Mouse (Mus musculus) forebrain, embryonic 13.5 days (tissue): Measurements from ENCODE around the gene Kars. TPM values are rescaled to one million over a fixed set of nuclear protein-coding genes. Genes with fewer than 3 reads are reported as not detected.

ENCODE experiments used
- ATAC-seq: fragments of 200-750 bp; cut with Nextera tagmentation; 2 replicates; pipeline ENCODE4 v1.8.0; 2017
- H3K27ac ChIP-seq: fragments of 300-500 bp; sonication (generic); 2 replicates; pipeline ENCODE4 v1.5.1; 2015; ENCODE audit warnings: inconsistent platforms, mild to moderate bottlenecking, moderate library complexity
- H3K27me3 ChIP-seq: fragments of 300-500 bp; sonication (generic); 2 replicates; pipeline ENCODE4 v1.6.1; 2015; ENCODE audit warnings: mild to moderate bottlenecking, inconsistent platforms
- H3K36me3 ChIP-seq: fragments of 300-500 bp; sonication (generic); 2 replicates; pipeline ENCODE4 v1.6.1; 2015; ENCODE audit warnings: mild to moderate bottlenecking, inconsistent platforms; ENCODE audit not compliant: poor library complexity, severe bottlenecking
- H3K4me1 ChIP-seq: fragments of 300-500 bp; sonication (generic); 2 replicates; pipeline ENCODE4 v1.6.1; 2015; ENCODE audit warnings: inconsistent platforms
- H3K4me2 ChIP-seq: fragments of 300-500 bp; sonication (generic); 2 replicates; pipeline ENCODE4 v1.6.1; 2015; ENCODE audit warnings: inconsistent platforms, mild to moderate bottlenecking, moderate library complexity
- H3K4me3 ChIP-seq: fragments of 300-500 bp; sonication (generic); 2 replicates; pipeline ENCODE4 v1.5.1; 2015; ENCODE audit warnings: mild to moderate bottlenecking, inconsistent platforms
- H3K9ac ChIP-seq: fragments of 300-500 bp; sonication (generic); 2 replicates; pipeline ENCODE4 v1.6.1; 2015; ENCODE audit warnings: mild to moderate bottlenecking, inconsistent platforms
- H3K9me3 ChIP-seq: fragments of 300-500 bp; sonication (generic); replicated peaks from 2 replicates; pipeline ENCODE4 v1.6.1; 2016; ENCODE audit warnings: inconsistent platforms
- WGBS: fragments of 180-500 bp; shearing (Covaris S2); methylation state at CpG from one replicate; pipeline ENCODE4 v1.1.7; 2015; 5-methylcytosine and 5-hydroxymethylcytosine counted together
- polyA plus RNA-seq: library from polyadenylated mRNA; unstranded; fragments of >200 nt; fragmentation: Nextera tagmentation; extraction: Ambion mirVana; gene quantifications from 2 replicates; pipeline ENCODE4 v1.2.1, GENCODE M21; 2015

The Kars gene
- polyA plus RNA-seq, 1 experiment from 2014 or later = 192 TPM

DNA sequence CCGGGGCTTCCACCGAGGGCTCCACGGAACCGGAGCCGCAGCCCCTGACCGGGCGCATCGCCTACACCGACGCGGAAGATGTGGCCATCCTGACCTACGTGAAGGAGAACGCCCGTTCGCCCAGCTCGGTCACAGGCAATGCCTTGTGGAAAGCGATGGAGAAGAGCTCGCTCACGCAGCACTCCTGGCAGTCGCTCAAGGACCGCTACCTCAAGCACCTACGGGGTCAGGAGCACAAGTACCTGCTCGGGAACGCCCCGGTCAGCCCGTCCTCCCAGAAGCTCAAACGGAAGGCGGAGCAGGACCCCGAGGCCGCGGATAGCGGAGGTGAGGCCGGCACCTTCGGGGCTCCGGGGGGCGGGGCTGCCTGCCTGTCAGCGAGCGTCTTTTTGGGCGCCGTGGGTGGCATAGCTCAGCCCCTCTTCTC lies 706 bp upstream of the Kars start:
- peak overlapping the region; percentile 76 for H3K27ac ChIP-seq
- H3K36me3 ChIP-seq = peaks cover 23% of the 10 kb centered on the region
- H3K27me3 ChIP-seq = no peaks in the 10 kb centered on the region
- H3K4me3 ChIP-seq = peak overlapping the region; percentile 99
- H3K9me3 ChIP-seq = no peaks in the 10 kb centered on the region
- peak overlapping the region; percentile 96 for H3K4me2 ChIP-seq
- ATAC-seq = no peak
- under 1% methylated on average over 39 of the region's 40 CpGs for WGBS
- H3K4me1 ChIP-seq = peaks cover 26% of the 10 kb centered on the region
- peak overlapping the region; percentile 96 for H3K9ac ChIP-seq

DNA sequence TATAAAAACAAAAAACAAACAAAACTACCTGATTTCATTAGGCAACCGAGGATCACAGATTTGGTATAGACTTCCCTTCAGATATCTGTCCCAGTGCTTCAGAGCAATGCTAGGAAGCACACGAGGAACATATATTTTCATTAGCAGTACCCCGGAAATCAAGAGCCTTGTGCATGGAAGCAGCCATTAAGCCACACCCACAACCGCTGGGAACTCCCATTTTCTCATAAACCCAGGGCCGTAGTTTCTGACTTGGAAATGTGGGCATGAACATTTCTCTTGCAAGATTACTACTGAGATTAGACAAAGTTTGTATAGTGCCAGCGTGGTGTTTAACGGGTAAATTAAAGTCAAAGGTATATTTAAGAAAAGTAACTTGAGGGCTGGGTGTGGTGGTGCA lies 1.6 kb downstream of the Kars start:
- peaks cover 26% of the 10 kb centered on the region for H3K4me1 ChIP-seq
- H3K27me3 ChIP-seq = no peaks in the 10 kb centered on the region
- no peaks in the 10 kb centered on the region for H3K9me3 ChIP-seq
- no peak overlapping the region for H3K9ac ChIP-seq
- ATAC-seq = no peak
- 95% methylated on average over 7 of the region's 7 CpGs for WGBS
- no peak overlapping the region; the same call in 1 of the 2 replicates for H3K4me3 ChIP-seq
- no peak overlapping the region for H3K27ac ChIP-seq
- H3K36me3 ChIP-seq = peaks cover 31% of the 10 kb centered on the region
- peak overlapping the region; percentile 96 for H3K4me2 ChIP-seq

DNA sequence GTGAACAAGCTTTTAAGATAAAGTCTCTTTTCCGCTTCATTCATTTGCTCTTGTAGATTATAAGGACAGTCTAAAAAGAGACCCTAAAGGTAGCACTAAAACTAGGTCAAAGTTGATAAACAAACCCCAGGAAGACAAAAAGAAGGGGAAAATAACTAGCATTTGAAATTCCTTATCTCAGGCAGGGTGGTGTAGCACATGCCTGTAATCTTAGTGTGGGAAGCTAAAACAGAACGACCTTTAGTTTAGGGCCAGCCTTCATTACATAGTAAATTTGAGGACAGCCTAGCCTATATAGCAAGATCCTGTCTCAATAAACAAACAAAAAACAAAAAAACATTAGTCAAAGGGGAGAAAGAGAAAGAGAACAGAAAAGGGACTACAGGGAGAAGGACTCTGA lies 3.5 kb downstream of the Kars start:
- no peak overlapping the region for H3K27ac ChIP-seq
- no peak for ATAC-seq
- H3K9ac ChIP-seq = no peak overlapping the region
- 95% methylated on average over 2 of the region's 2 CpGs for WGBS
- no peaks in the 10 kb centered on the region for H3K9me3 ChIP-seq
- no peaks in the 10 kb centered on the region for H3K27me3 ChIP-seq
- H3K4me2 ChIP-seq = no peak overlapping the region
- peaks cover 48% of the 10 kb centered on the region for H3K36me3 ChIP-seq
- peaks cover 20% of the 10 kb centered on the region for H3K4me1 ChIP-seq
- H3K4me3 ChIP-seq = no peak overlapping the region

DNA sequence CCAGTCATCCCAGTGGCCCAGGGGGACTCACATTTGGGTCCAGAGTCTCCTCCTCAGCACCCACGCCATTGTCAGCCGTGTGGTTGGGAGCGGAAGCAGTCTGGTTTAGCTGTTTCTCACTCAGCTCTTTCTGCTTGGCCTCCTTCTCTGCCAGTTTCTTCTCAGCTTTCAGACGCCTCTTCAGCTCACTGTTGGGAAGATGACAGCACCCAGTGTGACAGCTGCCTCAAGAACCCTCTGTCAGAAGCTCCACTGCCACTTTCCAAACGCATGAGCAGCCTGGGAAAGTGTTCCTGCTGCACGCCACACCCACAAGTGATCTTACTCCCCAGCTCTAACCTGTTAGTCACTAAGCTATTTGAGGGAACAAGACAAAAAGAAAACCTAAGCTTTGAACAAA lies 5.5 kb downstream of the Kars start:
- H3K9ac ChIP-seq = no peak overlapping the region
- H3K27ac ChIP-seq = no peak overlapping the region
- no peak overlapping the region for H3K4me2 ChIP-seq
- ATAC-seq = no peak
- WGBS = 94% methylated on average over 6 of the region's 6 CpGs
- H3K36me3 ChIP-seq = peaks cover 69% of the 10 kb centered on the region
- H3K4me3 ChIP-seq = no peak overlapping the region
- no peaks in the 10 kb centered on the region for H3K27me3 ChIP-seq
- peaks cover 12% of the 10 kb centered on the region for H3K4me1 ChIP-seq
- no peaks in the 10 kb centered on the region for H3K9me3 ChIP-seq

DNA sequence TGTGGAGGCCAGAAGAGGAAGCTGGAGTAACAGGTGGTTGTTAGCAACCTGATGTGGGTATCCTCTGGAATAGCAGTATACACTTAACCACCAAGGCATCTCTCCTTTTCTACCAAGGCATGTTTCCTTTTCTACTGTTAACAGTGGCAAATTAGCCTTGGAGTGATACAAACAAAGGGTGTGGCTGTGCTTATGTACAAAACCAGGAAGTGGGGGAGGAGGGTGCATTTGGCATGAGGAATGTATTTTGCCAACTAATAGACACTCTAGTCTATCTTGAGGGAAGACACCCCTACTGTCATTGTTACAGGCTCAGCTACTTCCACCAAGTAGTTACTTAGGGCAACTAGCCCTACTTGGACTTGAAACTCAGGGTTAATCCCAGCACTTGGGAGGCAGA lies 6.4 kb downstream of the Kars start:
- ATAC-seq = no peak
- Histone ChIP-seq H3K9ac (no peak overlapping the region), H3K4me1 (peaks cover 4% of the 10 kb centered on the region), H3K4me2 (no peak overlapping the region), H3K4me3 (no peak overlapping the region), H3K27me3 (no peaks in the 10 kb centered on the region), H3K27ac (no peak overlapping the region), H3K9me3 (no peaks in the 10 kb centered on the region), H3K36me3 (peaks cover 77% of the 10 kb centered on the region)

DNA sequence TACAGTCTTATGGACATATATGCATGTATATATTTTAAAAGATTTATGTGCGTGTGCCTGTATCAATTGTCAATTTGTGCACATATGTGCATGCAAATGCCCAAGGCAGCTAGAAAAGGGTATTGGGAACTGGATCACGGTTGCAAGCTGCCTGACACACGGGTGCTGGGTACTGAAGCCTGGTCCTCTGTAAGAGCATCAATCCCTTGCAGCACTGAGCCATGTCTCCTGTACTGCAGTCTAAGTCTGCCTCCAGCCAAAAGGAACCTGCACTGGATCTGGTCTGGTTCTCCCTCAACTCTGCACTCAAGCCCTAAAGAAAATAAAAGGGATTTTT lies 18.5 kb downstream of the Kars start:
- H3K27me3 ChIP-seq = no peaks in the 10 kb centered on the region
- peak; percentile 25 for ATAC-seq
- H3K36me3 ChIP-seq = peaks cover 64% of the 10 kb centered on the region
- no peaks in the 10 kb centered on the region for H3K9me3 ChIP-seq
- H3K9ac ChIP-seq = no peak overlapping the region
- no peak overlapping the region for H3K27ac ChIP-seq
- peaks cover 9% of the 10 kb centered on the region; the same call in 1 of the 2 replicates for H3K4me1 ChIP-seq
- WGBS = 72% methylated on average over 3 of the region's 3 CpGs
- no peak overlapping the region for H3K4me3 ChIP-seq
- peak overlapping the region; percentile 74 for H3K4me2 ChIP-seq

DNA sequence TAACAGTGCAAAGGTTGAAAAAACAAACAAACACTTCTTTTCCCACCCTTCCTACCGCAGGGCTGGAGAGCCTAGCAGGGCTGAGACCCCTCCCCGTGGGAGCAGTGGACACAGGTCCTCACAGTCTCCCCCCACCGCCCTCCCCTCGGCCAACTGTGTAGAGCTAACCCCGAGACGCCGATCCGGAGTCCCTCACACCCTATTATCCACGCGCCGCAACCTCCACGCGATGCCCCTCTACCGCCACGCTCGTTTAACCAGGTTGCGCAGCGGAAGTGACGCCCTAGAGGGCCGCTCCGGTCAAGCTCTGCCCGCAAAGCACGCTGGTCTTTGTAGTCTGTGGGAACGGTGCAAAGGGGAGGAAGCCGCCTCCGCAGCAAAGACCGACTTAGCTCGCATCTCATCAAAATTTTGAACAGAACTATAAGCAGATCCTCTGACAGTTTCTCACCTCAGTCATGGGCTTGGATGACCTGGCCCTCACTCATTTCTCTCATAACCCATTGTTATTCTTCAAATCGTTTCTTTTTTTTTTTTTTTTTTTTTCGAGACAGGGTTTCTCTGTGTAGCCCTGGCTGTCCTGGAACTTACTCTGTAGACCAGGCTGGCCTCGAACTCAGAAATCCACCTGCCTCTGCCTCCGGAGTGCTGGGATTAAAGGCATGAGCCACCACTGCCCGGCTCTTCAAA lies 19.0 kb downstream of the Kars start, which contains the start of gene Adat1:
TSS of gene Adat1 (minus strand) at position 290 of the 690 bp plus-strand sequence.
- no peaks in the 10 kb centered on the region for H3K27me3 ChIP-seq
- H3K9me3 ChIP-seq = no peaks in the 10 kb centered on the region
- peaks cover 9% of the 10 kb centered on the region; the same call in 1 of the 2 replicates for H3K4me1 ChIP-seq
- H3K4me2 ChIP-seq = peak within 1 kb of the TSS; percentile 74
- H3K9ac ChIP-seq = peak within 1 kb of the TSS; percentile 80
- peaks cover 64% of the 10 kb centered on the region for H3K36me3 ChIP-seq
- no peak within 1 kb of the TSS for H3K27ac ChIP-seq
- ATAC-seq = peak; percentile 98
- peak within 1 kb of the TSS; percentile 75 for H3K4me3 ChIP-seq
- WGBS = 5% methylated on average over 33 of the region's 33 CpGs

DNA sequence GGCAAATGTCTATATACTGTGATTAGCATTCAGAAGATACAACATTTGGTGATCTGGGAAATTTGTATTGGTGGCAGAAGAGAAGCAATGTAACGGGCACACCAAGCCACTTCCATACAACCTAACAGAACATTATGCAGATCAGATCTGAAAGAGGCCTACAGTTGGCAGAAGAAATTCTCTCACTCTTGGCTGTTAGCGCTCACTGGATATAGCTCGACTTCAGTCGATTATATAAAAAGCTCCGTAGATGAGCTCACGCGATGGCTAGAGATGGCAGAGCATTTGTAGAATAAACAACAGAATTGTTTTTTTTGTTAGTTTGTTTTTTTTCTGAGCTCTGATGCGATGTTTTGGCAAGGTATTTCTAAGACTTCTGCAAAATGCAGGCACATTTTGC lies 19.8 kb downstream of the Kars start:
- Histone ChIP-seq H3K27ac (no peak overlapping the region), H3K4me1 (peaks cover 9% of the 10 kb centered on the region; the same call in 1 of the 2 replicates), H3K9me3 (no peaks in the 10 kb centered on the region), H3K27me3 (no peaks in the 10 kb centered on the region), H3K4me2 (peak overlapping the region; percentile 74), H3K4me3 (peak overlapping the region; percentile 75), H3K36me3 (peaks cover 61% of the 10 kb centered on the region), H3K9ac (peak overlapping the region; percentile 80)
- no peak for ATAC-seq
- WGBS = 67% methylated on average over 8 of the region's 8 CpGs

DNA sequence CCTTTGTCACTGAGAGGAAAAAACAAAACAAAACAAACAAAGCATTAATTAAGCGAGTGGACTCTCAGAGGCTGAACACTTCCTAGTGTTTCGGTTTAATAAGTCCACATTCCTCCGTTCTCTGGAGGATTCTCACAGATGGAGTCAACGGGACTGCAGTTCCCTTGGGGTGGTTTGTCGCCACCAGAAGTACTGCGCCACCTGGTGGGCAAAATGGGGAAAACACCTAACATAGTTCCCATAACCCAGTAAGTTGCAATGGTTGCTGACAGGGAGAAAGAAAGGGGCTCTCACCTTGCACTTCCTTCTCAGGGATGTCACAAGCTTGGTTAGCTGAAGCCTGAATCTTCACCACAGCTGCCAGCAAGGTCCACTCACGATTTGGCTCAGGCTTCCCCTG lies 21.2 kb downstream of the Kars start:
- H3K4me1 ChIP-seq = peaks cover 9% of the 10 kb centered on the region; the same call in 1 of the 2 replicates
- ATAC-seq = no peak
- 15% methylated on average over 7 of the region's 7 CpGs for WGBS

DNA sequence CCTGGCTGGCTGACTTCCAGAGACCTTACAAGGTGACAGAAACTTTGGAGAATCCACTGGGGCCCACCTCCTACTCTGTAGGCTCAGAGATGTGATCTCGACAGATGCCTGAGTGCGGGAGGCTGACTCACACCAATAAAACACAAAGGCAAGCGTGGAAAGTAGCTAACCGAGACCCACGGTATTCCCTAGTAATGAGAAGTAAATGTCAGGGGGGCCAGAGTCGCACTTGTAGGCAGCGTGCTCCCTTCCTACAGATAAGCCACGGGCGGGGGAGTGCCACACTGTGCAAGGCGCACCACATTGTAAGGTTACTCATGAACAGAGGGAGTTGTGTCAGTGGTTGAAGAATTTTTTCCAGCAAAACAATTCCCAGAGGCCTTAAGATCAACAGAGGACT lies 26.6 kb downstream of the Kars start:
- Histone ChIP-seq H3K27me3 (no peaks in the 10 kb centered on the region), H3K9ac (no peak overlapping the region), H3K36me3 (peaks cover 70% of the 10 kb centered on the region), H3K4me1 (no peaks in the 10 kb centered on the region), H3K4me3 (no peak overlapping the region), H3K27ac (no peak overlapping the region), H3K9me3 (no peaks in the 10 kb centered on the region), H3K4me2 (no peak overlapping the region)
- no peak for ATAC-seq
- WGBS = 91% methylated on average over 10 of the region's 10 CpGs

More for the DNA sequence above, 21.2 kb downstream of the Kars start:
- Histone ChIP-seq H3K36me3 (peaks cover 60% of the 10 kb centered on the region), H3K9ac (no peak overlapping the region), H3K4me2 (no peak overlapping the region), H3K27ac (no peak overlapping the region), H3K27me3 (no peaks in the 10 kb centered on the region), H3K9me3 (no peaks in the 10 kb centered on the region), H3K4me3 (no peak overlapping the region)

DNA sequence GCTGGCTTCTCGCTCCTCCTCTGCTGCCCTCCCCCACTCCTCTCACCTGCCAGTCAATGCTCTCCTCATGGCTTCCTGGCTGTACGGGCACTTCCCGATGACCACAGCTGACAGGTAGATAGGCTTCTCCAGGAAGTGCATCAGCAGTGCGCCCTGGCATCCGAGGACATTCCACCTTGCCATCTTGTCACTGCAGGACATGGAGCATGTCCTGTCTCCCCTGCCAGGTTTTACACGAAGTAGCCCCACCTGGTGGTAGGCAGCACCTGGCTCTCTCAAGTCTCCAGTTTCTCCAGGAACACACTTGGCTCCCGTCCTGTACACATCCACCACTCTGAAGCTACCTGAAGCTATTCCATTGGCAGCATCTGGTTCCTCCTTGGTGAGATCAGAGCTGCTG lies 29.0 kb downstream of the Kars start:
- ATAC-seq = no peak
- Histone ChIP-seq H3K9me3 (no peaks in the 10 kb centered on the region), H3K27ac (no peak overlapping the region), H3K27me3 (no peaks in the 10 kb centered on the region), H3K4me1 (no peaks in the 10 kb centered on the region), H3K36me3 (peaks cover 66% of the 10 kb centered on the region), H3K9ac (no peak overlapping the region), H3K4me2 (no peak overlapping the region), H3K4me3 (no peak overlapping the region)
- 80% methylated on average over 7 of the region's 7 CpGs for WGBS

DNA sequence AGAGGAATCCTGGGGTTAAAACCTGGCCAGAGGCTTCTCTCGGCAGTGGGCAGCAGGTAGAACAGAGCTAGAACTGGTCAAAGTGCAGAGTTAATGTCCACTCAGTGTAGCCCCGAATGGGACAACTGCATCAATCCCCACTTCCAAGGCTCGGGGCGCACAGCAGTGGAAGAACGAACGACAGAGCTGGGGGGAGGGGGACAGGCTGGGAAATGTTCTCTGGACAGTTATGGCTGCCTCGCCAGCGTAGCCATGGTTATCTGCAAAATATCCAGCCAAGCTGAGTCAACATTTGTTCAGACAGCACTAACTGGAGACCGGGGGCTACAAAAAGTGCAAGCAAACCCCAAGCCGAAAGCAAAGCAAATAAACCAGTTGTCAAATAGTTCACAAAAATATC lies 33.0 kb downstream of the Kars start:
- Histone ChIP-seq H3K4me1 (no peaks in the 10 kb centered on the region), H3K9me3 (no peaks in the 10 kb centered on the region)

DNA sequence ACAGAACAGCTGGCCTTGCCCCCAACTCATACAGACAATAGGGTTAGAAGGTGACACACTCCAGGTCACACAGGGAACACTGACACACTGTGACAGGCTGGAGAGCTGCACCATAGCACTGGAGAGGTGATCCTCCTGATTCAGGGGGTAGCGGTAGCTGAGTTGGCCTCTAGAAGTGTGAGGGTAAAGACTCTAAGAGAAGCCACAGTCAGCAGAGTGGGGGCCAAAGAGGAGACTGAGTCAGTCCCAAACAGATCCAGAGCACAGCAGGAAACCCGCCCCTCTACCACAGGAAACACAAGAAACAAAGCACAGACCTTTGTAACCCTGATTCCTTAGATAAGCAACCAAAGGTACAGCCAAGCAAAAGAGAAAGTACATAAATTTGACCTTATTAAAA lies 34.8 kb downstream of the Kars start:
- peaks cover 55% of the 10 kb centered on the region for H3K36me3 ChIP-seq
- no peak overlapping the region for H3K4me3 ChIP-seq
- no peak overlapping the region for H3K9ac ChIP-seq
- H3K27me3 ChIP-seq = no peaks in the 10 kb centered on the region
- H3K4me2 ChIP-seq = no peak overlapping the region
- H3K27ac ChIP-seq = no peak overlapping the region
- no peaks in the 10 kb centered on the region for H3K4me1 ChIP-seq
- no peak for ATAC-seq
- H3K9me3 ChIP-seq = no peaks in the 10 kb centered on the region
- 88% methylated on average over 2 of the region's 2 CpGs for WGBS

More for the DNA sequence above, 33.0 kb downstream of the Kars start:
- Histone ChIP-seq H3K27ac (no peak overlapping the region), H3K36me3 (peaks cover 53% of the 10 kb centered on the region), H3K9ac (no peak overlapping the region), H3K27me3 (no peaks in the 10 kb centered on the region), H3K4me3 (no peak overlapping the region), H3K4me2 (no peak overlapping the region)
- no peak for ATAC-seq
- WGBS = 81% methylated on average over 10 of the region's 10 CpGs
